Mouse (Mus musculus) embryonic facial prominence, embryonic 10.5 days (tissue): ENCODE data around the gene Emc8. TPM values are rescaled to one million over a fixed set of nuclear protein-coding genes. Genes with fewer than 3 reads are reported as not detected.

Experiments
- DNase-seq: peaks from one replicate; pipeline ENCODE4 v3.0.0-alpha.2; 2017; ENCODE audit warnings: low spot score
- H3K27ac ChIP-seq: fragments of 300-500 bp; sonication (generic); replicated peaks from 2 replicates; pipeline ENCODE4 v1.5.1; 2016; ENCODE audit warnings: mild to moderate bottlenecking
- H3K27me3 ChIP-seq: fragments of 300-500 bp; sonication (generic); replicated peaks from 2 replicates; pipeline ENCODE4 v1.6.1; 2016; ENCODE audit warnings: low read depth, mild to moderate bottlenecking; ENCODE audit not compliant: poor library complexity, severe bottlenecking
- H3K36me3 ChIP-seq: fragments of 300-500 bp; sonication (generic); replicated peaks from 2 replicates; pipeline ENCODE4 v1.6.1; 2016; ENCODE audit warnings: mild to moderate bottlenecking, moderate library complexity
- H3K4me1 ChIP-seq: fragments of 300-500 bp; sonication (generic); 2 replicates; pipeline ENCODE4 v1.6.1; 2016
- H3K4me3 ChIP-seq: fragments of 300-500 bp; sonication (generic); 2 replicates; pipeline ENCODE4 v1.5.1; 2016; ENCODE audit warnings: mild to moderate bottlenecking, moderate library complexity
- H3K9me3 ChIP-seq: fragments of 300-500 bp; sonication (generic); 2 replicates; pipeline ENCODE4 v1.6.1; 2016; ENCODE audit warnings: mild to moderate bottlenecking
- WGBS: fragments of 180-500 bp; shearing (Covaris S2); methylation state at CpG from one replicate; pipeline ENCODE4 v1.1.7; 2016; 5-methylcytosine and 5-hydroxymethylcytosine counted together
- polyA plus RNA-seq: library from polyadenylated mRNA; unstranded; fragments of >200 nt; fragmentation: Nextera tagmentation; extraction: Ambion mirVana; gene quantifications from 2 replicates; pipeline ENCODE4 v1.2.1, GENCODE M21; 2016

Gene Emc8
- polyA plus RNA-seq, 1 experiment from 2014 or later, result 400 TPM

GRCm38 (mm10) chr8:120630848-120631247, 37.5 kb downstream of the Emc8 start:
- H3K4me1 ChIP-seq, result peaks cover 39% of the 10 kb centered on the region
- no peak overlapping the region for H3K4me3 ChIP-seq
- H3K27me3 ChIP-seq, result peaks cover 70% of the 10 kb centered on the region
- no peak for DNase-seq
- no peak overlapping the region for H3K27ac ChIP-seq
- 49% methylated on average over 6 of the region's 6 CpGs for WGBS
- H3K36me3 ChIP-seq, result no peaks in the 10 kb centered on the region
- H3K9me3 ChIP-seq, result peaks cover 3% of the 10 kb centered on the region; the same call in 1 of the 2 replicates

- no peak overlapping the region; the same call in 1 of the 2 replicates for H3K27ac ChIP-seq
- no peak for DNase-seq
- H3K4me1 ChIP-seq, result peaks cover 39% of the 10 kb centered on the region
- no peak overlapping the region for H3K4me3 ChIP-seq
- peaks cover 62% of the 10 kb centered on the region for H3K27me3 ChIP-seq
- H3K9me3 ChIP-seq, result peaks cover 3% of the 10 kb centered on the region; the same call in 1 of the 2 replicates
- 43% methylated on average over 5 of the region's 5 CpGs for whole genome bisulfite sequencing
- H3K36me3 ChIP-seq, result no peaks in the 10 kb centered on the region
Measured at GRCm38 (mm10) chr8:120630031-120630430, 38.3 kb downstream of the Emc8 start.

GRCm38 (mm10) chr8:120627298-120627697, 41.1 kb downstream of the Emc8 start:
- peaks cover 27% of the 10 kb centered on the region for H3K4me1 ChIP-seq
- no peak overlapping the region for H3K27ac ChIP-seq
- no peak overlapping the region for H3K4me3 ChIP-seq
- no peaks in the 10 kb centered on the region; the same call in 1 of the 2 replicates for H3K9me3 ChIP-seq
- 88% methylated on average over 5 of the region's 5 CpGs for WGBS
- H3K36me3 ChIP-seq, result no peaks in the 10 kb centered on the region
- H3K27me3 ChIP-seq, result peaks cover 35% of the 10 kb centered on the region
- DNase-seq, result no peak

GRCm38 (mm10) chr8:120626461-120626860, 41.9 kb downstream of the Emc8 start:
- Histone ChIP-seq H3K4me1 (peaks cover 33% of the 10 kb centered on the region), H3K9me3 (no peaks in the 10 kb centered on the region), H3K36me3 (no peaks in the 10 kb centered on the region), H3K27ac (no peak overlapping the region), H3K4me3 (no peak overlapping the region), H3K27me3 (peaks cover 26% of the 10 kb centered on the region)
- 59% methylated on average over 11 of the region's 11 CpGs for WGBS
- peak; percentile 50 for DNase-seq

- peaks cover 34% of the 10 kb centered on the region for H3K4me1 ChIP-seq
Measured at GRCm38 (mm10) chr8:120623608-120624007, 44.8 kb downstream of the Emc8 start.

GRCm38 (mm10) chr8:120622161-120622560, 46.2 kb downstream of the Emc8 start:
- Histone ChIP-seq H3K27ac (peak overlapping the region; percentile 8), H3K36me3 (no peaks in the 10 kb centered on the region), H3K4me3 (no peak overlapping the region), H3K9me3 (no peaks in the 10 kb centered on the region), H3K27me3 (0 out of 2 replicates have a peak, but pooled peaks cover 9% of the 10 kb centered on the region), H3K4me1 (peaks cover 47% of the 10 kb centered on the region)
- 64% methylated on average over 14 of the region's 14 CpGs for WGBS
- DNase-seq, result no peak

More at GRCm38 (mm10) chr8:120623608-120624007, 44.8 kb downstream of the Emc8 start:
- Histone ChIP-seq H3K27me3 (0 out of 2 replicates have a peak, but pooled peaks cover 9% of the 10 kb centered on the region), H3K4me3 (no peak overlapping the region), H3K36me3 (no peaks in the 10 kb centered on the region), H3K27ac (peak overlapping the region; percentile 24; the same call in 1 of the 2 replicates), H3K9me3 (no peaks in the 10 kb centered on the region)
- DNase-seq, result no peak
- WGBS, result 39% methylated on average over 2 of the region's 2 CpGs

- WGBS, result 47% methylated on average over 7 of the region's 7 CpGs
- peak overlapping the region; percentile 57; the same call in 1 of the 2 replicates for H3K27ac ChIP-seq
Measured at GRCm38 (mm10) chr8:120620441-120620840, 47.9 kb downstream of the Emc8 start.

GRCm38 (mm10) chr8:120619235-120620180, 48.9 kb downstream of the Emc8 start:
- Histone ChIP-seq H3K9me3 (no peaks in the 10 kb centered on the region), H3K27me3 (0 out of 2 replicates have a peak, but pooled peaks cover 9% of the 10 kb centered on the region), H3K4me1 (peaks cover 65% of the 10 kb centered on the region), H3K4me3 (no peak overlapping the region), H3K36me3 (no peaks in the 10 kb centered on the region), H3K27ac (peak overlapping the region; percentile 57; the same call in 1 of the 2 replicates)
- DNase-seq, result no peak
- 74% methylated on average over 11 of the region's 11 CpGs for WGBS

More at GRCm38 (mm10) chr8:120620441-120620840, 47.9 kb downstream of the Emc8 start:
- H3K4me3 ChIP-seq, result no peak overlapping the region
- H3K4me1 ChIP-seq, result peaks cover 63% of the 10 kb centered on the region
- 0 out of 2 replicates have a peak, but pooled peaks cover 9% of the 10 kb centered on the region for H3K27me3 ChIP-seq
- no peak for DNase-seq
- H3K9me3 ChIP-seq, result no peaks in the 10 kb centered on the region
- H3K36me3 ChIP-seq, result no peaks in the 10 kb centered on the region

GRCm38 (mm10) chr8:120618110-120618509, 50.3 kb downstream of the Emc8 start:
- H3K9me3 ChIP-seq, result no peaks in the 10 kb centered on the region
- 0% methylated on average over 6 of the region's 6 CpGs for WGBS
- peak; percentile 86 for DNase-seq
- no peaks in the 10 kb centered on the region for H3K36me3 ChIP-seq
- H3K4me3 ChIP-seq, result 0 out of 2 replicates have a peak overlapping the region, but pooled peaks have one; percentile 16
- peaks cover 58% of the 10 kb centered on the region for H3K4me1 ChIP-seq
- H3K27ac ChIP-seq, result peak overlapping the region; percentile 76
- H3K27me3 ChIP-seq, result 0 out of 2 replicates have a peak, but pooled peaks cover 9% of the 10 kb centered on the region

- peak; percentile 45 for DNase-seq
- peaks cover 56% of the 10 kb centered on the region for H3K4me1 ChIP-seq
- H3K9me3 ChIP-seq, result no peaks in the 10 kb centered on the region
- H3K4me3 ChIP-seq, result no peak overlapping the region
- H3K27ac ChIP-seq, result peak overlapping the region; percentile 65
- WGBS, result 18% methylated on average over 7 of the region's 8 CpGs
- no peaks in the 10 kb centered on the region for H3K36me3 ChIP-seq
- H3K27me3 ChIP-seq, result 0 out of 2 replicates have a peak, but pooled peaks cover 9% of the 10 kb centered on the region
Measured at GRCm38 (mm10) chr8:120616663-120617626, 51.4 kb downstream of the Emc8 start.

GRCm38 (mm10) chr8:120614491-120614890, 53.9 kb downstream of the Emc8 start:
- peaks cover 37% of the 10 kb centered on the region for H3K4me1 ChIP-seq
- no peak overlapping the region for H3K4me3 ChIP-seq
- peaks cover 26% of the 10 kb centered on the region for H3K27me3 ChIP-seq
- 86% methylated on average over 3 of the region's 3 CpGs for WGBS
- no peaks in the 10 kb centered on the region for H3K36me3 ChIP-seq
- H3K27ac ChIP-seq, result no peak overlapping the region
- no peak for DNase-seq
- no peaks in the 10 kb centered on the region for H3K9me3 ChIP-seq

GRCm38 (mm10) chr8:120610824-120611223, 57.5 kb downstream of the Emc8 start:
- Histone ChIP-seq H3K9me3 (no peaks in the 10 kb centered on the region), H3K4me1 (peaks cover 17% of the 10 kb centered on the region), H3K27ac (0 out of 2 replicates have a peak overlapping the region, but pooled peaks have one; percentile 12), H3K27me3 (peaks cover 31% of the 10 kb centered on the region), H3K4me3 (no peak overlapping the region), H3K36me3 (no peaks in the 10 kb centered on the region)
- 92% methylated on average over 6 of the region's 6 CpGs for WGBS
- DNase-seq, result no peak
